Mouse (Mus musculus): ENCODE results near the gene Pax2. TPM values are rescaled to one million over a fixed set of nuclear protein-coding genes. Genes with fewer than 3 reads are reported as not detected.
A peak's percentile ranks its signal among the peaks of the same experiment; 100 is the strongest.

Gene Pax2
- polyA plus RNA-seq, 1 experiment from 2014 or later = not detected

- Histone ChIP-seq H3K9ac (no peak overlapping the region), H3K27me3 (replicated peaks) (peaks cover 100% of the 10 kb centered on the region), H3K4me2 (peak overlapping the region; percentile 50), H3K4me1 (0 out of 2 replicates have a peak, but pooled peaks cover 6% of the 10 kb centered on the region), H3K36me3 (no peaks in the 10 kb centered on the region), H3K4me3 (peak overlapping the region; percentile 12), H3K27ac (no peak overlapping the region), H3K9me3 (replicated peaks) (no peaks in the 10 kb centered on the region)
- peak; percentile 77 for ATAC-seq
- WGBS (ENCODE audit: insufficient replicate concordance) = under 1% methylated on average over 42 of the region's 42 CpGs
Observed at GRCm38 (mm10) chr19:44750051-44751041, 5.5 kb upstream of the Pax2 start.

DNA sequence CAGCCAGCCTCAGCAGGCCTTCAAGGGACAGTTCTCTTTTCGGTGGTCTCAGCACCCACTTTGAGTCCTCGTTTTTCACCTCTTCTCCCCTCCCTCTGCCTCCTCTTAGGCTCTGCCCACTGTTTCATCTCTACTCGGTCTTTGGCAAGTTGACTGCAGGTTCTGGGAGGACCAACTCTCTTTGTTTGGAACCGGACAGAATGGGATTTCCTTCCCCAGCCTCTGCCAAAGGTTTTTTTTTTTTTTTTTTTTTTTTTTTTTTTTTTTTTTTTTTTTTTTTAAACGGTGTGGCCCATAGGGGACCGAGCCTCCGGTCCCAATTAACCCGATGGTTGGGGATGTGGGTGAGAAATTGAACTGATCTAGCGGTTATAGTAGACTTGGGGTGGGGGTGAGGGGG, 4.8 kb upstream of the Pax2 start:
- Histone ChIP-seq H3K9me3 (replicated peaks) (no peaks in the 10 kb centered on the region), H3K9ac (no peak overlapping the region), H3K4me2 (0 out of 2 replicates have a peak overlapping the region, but pooled peaks have one; percentile 50), H3K4me3 (no peak overlapping the region), H3K36me3 (no peaks in the 10 kb centered on the region), H3K27me3 (replicated peaks) (peaks cover 100% of the 10 kb centered on the region), H3K27ac (no peak overlapping the region), H3K4me1 (0 out of 2 replicates have a peak, but pooled peaks cover 6% of the 10 kb centered on the region)
- 1% methylated on average over 9 of the region's 9 CpGs for WGBS (ENCODE audit: insufficient replicate concordance)
- ATAC-seq = no peak

GRCm38 (mm10) chr19:44751551-44751950, 4.3 kb upstream of the Pax2 start:
- WGBS (ENCODE audit: insufficient replicate concordance) = 17% methylated on average over 3 of the region's 3 CpGs
- ATAC-seq = no peak
- H3K4me2 ChIP-seq = no peak overlapping the region
- H3K27me3 ChIP-seq (replicated peaks) = peaks cover 100% of the 10 kb centered on the region
- no peak overlapping the region for H3K27ac ChIP-seq
- no peaks in the 10 kb centered on the region for H3K9me3 ChIP-seq (replicated peaks)
- no peaks in the 10 kb centered on the region for H3K36me3 ChIP-seq
- no peak overlapping the region for H3K9ac ChIP-seq
- H3K4me1 ChIP-seq = peaks cover 9% of the 10 kb centered on the region; the same call in 1 of the 2 replicates
- no peak overlapping the region for H3K4me3 ChIP-seq

DNA sequence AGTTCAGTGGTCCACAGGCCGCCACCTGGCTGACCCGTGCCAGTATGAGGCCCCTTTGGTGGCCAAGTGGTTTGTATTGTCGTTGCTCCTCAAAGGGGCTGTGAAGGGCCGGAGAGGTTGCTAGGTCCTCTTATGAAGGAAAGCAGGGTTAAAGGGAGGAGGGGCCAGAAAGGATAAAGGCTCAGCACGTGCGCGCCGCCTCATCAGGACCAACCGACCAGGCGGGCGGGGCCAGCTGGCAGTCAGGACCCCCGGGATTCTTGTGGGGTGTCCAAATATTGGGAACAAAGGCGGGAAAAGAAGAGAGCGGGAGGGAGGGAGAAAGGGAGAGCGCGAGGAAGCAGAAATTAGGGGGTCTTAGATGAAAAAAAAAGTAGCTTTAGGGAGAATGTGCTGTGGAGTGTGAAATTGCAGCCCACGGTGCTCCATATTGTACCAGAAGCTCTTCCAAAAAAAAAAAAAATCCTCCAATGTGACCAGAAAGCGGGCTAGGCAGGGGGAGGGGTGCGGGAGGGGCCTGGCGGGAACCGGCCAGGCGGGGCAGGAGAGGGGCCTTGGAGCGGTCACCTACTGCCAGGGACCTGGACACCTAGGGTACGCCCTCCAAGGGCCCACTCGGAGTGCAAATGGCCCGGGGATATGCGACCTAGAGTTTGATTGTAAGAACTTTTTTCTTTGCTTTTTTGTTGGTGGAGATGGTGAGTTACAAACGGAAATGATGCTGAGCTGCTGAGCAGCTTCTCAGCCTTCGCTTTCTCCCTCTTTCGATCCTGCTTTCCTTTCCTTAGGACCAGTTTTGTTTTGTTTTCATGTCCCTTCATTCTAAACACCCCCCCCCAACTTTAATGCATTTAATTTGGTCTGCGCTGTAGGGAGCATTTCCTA, 3.5 kb upstream of the Pax2 start:
- no peak overlapping the region for H3K4me3 ChIP-seq
- H3K4me1 ChIP-seq = peaks cover 14% of the 10 kb centered on the region; the same call in 1 of the 2 replicates
- no peaks in the 10 kb centered on the region for H3K9me3 ChIP-seq (replicated peaks)
- no peak overlapping the region for H3K4me2 ChIP-seq
- ATAC-seq = no peak
- no peaks in the 10 kb centered on the region for H3K36me3 ChIP-seq
- 5% methylated on average over 31 of the region's 31 CpGs for WGBS (ENCODE audit: insufficient replicate concordance)
- H3K27ac ChIP-seq = no peak overlapping the region
- peaks cover 100% of the 10 kb centered on the region for H3K27me3 ChIP-seq (replicated peaks)
- no peak overlapping the region for H3K9ac ChIP-seq

DNA sequence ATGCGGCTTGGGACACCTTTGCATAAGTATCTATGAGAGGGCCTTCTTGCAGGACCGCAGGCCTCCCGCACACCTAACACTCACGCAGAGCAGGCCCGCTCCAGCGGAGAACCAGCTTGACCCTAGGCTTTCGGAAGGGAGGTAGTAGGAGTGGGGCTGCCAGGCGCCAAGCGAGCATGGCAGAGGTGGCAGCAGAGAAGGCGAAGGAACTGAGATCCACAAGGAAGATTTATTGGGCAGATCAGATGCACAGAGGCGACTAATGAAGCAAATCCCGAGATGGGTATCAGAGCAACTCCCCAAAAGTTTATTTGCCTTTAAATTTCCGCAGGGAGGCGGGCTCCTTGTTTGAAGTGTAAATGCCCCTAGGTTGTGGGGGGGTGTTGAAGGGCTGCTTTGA, 2.5 kb upstream of the Pax2 start:
- no peak for ATAC-seq
- Histone ChIP-seq H3K9ac (no peak overlapping the region), H3K4me3 (no peak overlapping the region), H3K9me3 (replicated peaks) (no peaks in the 10 kb centered on the region), H3K4me1 (peaks cover 14% of the 10 kb centered on the region; the same call in 1 of the 2 replicates), H3K27me3 (replicated peaks) (peaks cover 99% of the 10 kb centered on the region), H3K27ac (no peak overlapping the region), H3K4me2 (no peak overlapping the region), H3K36me3 (no peaks in the 10 kb centered on the region)
- WGBS (ENCODE audit: insufficient replicate concordance) = 5% methylated on average over 14 of the region's 14 CpGs

GRCm38 (mm10) chr19:44754461-44755377, 1.1 kb upstream of the Pax2 start:
- Histone ChIP-seq H3K27me3 (replicated peaks) (peaks cover 99% of the 10 kb centered on the region), H3K36me3 (no peaks in the 10 kb centered on the region), H3K9me3 (replicated peaks) (no peaks in the 10 kb centered on the region), H3K9ac (no peak overlapping the region), H3K4me1 (peaks cover 14% of the 10 kb centered on the region; the same call in 1 of the 2 replicates), H3K4me2 (no peak overlapping the region), H3K27ac (no peak overlapping the region), H3K4me3 (no peak overlapping the region)
- WGBS (ENCODE audit: insufficient replicate concordance) = 4% methylated on average over 16 of the region's 16 CpGs
- ATAC-seq = no peak

GRCm38 (mm10) chr19:44755378-44755692, 510 bp upstream of the Pax2 start:
- H3K4me3 ChIP-seq = no peak overlapping the region
- under 1% methylated on average over 12 of the region's 13 CpGs for WGBS (ENCODE audit: insufficient replicate concordance)

GRCm38 (mm10) chr19:44756421-44757230, 781 bp downstream of the Pax2 start:
- peak overlapping the region; percentile 64 for H3K4me2 ChIP-seq
- under 1% methylated on average over 71 of the region's 71 CpGs for WGBS (ENCODE audit: insufficient replicate concordance)
- peaks cover 99% of the 10 kb centered on the region for H3K27me3 ChIP-seq (replicated peaks)
- no peak overlapping the region for H3K27ac ChIP-seq
- no peaks in the 10 kb centered on the region for H3K9me3 ChIP-seq (replicated peaks)
- H3K36me3 ChIP-seq = no peaks in the 10 kb centered on the region
- no peak for ATAC-seq
- H3K9ac ChIP-seq = no peak overlapping the region
- peaks cover 11% of the 10 kb centered on the region; the same call in 1 of the 2 replicates for H3K4me1 ChIP-seq
- H3K4me3 ChIP-seq = peak overlapping the region; percentile 40

More at GRCm38 (mm10) chr19:44755378-44755692, 510 bp upstream of the Pax2 start:
- no peak overlapping the region for H3K27ac ChIP-seq
- no peak for ATAC-seq
- peaks cover 11% of the 10 kb centered on the region; the same call in 1 of the 2 replicates for H3K4me1 ChIP-seq
- H3K36me3 ChIP-seq = no peaks in the 10 kb centered on the region
- no peak overlapping the region for H3K9ac ChIP-seq
- H3K4me2 ChIP-seq = 0 out of 2 replicates have a peak overlapping the region, but pooled peaks have one; percentile 64
- peaks cover 99% of the 10 kb centered on the region for H3K27me3 ChIP-seq (replicated peaks)
- no peaks in the 10 kb centered on the region for H3K9me3 ChIP-seq (replicated peaks)

DNA sequence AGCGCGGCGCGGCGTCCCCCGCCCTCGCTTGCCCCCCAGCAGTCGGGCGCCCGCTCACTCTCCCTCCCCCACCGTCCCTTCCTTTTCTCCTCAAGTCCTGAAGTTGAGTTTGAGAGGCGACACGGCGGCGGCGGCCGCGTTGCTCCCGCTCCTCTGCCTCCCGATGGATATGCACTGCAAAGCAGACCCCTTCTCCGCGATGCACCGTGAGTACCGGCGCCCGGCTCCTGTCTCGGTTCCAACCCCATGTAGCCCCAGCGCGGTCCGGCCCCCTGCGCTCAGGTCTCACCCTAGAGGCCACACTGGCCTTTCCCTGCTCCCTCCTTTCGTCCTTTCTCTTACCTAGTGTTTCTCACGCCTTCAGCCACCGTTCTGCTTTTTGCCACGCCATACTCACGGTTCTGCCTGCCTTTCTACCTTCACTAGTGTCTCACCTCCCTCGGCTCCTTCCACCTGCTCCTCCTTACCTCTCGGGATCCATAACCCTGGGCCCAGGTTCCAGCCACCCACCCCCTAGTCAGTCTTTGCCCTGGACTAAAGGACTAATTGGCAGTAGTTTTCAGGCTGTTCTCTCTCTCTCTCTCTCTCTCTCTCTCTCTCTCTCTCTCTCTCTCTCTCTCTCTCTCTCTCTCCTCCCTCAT, 1.5 kb downstream of the Pax2 start:
- WGBS (ENCODE audit: insufficient replicate concordance) = under 1% methylated on average over 34 of the region's 38 CpGs
- Histone ChIP-seq H3K4me1 (peaks cover 11% of the 10 kb centered on the region; the same call in 1 of the 2 replicates), H3K27ac (no peak overlapping the region), H3K27me3 (replicated peaks) (peaks cover 99% of the 10 kb centered on the region), H3K36me3 (no peaks in the 10 kb centered on the region), H3K9ac (no peak overlapping the region), H3K4me3 (peak overlapping the region; percentile 40), H3K9me3 (replicated peaks) (no peaks in the 10 kb centered on the region), H3K4me2 (peak overlapping the region; percentile 64)
- ATAC-seq = no peak

DNA sequence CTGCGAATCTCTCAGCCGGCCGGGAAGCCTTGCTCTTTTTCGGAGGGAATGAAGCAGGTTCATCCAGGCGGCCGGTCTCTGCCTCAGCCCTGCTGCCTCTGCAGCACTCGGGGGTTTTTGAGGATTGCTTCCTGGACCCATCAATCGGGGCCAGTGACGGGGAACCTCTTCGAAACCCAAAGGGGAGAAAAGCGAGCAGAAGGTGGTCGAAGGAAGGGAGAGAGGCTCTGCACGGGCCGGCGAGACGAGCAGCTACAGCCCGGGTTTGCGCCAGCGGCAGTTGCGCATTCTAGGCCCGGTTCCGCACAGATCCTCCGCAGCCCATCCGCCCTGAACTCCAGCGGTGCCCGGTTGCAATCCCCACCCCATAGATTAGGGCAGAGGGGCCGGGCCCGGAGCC, 3.0 kb downstream of the Pax2 start:
- no peaks in the 10 kb centered on the region for H3K9me3 ChIP-seq (replicated peaks)
- H3K9ac ChIP-seq = no peak overlapping the region
- no peak overlapping the region for H3K27ac ChIP-seq
- H3K36me3 ChIP-seq = no peaks in the 10 kb centered on the region
- no peak overlapping the region for H3K4me3 ChIP-seq
- peaks cover 11% of the 10 kb centered on the region; the same call in 1 of the 2 replicates for H3K4me1 ChIP-seq
- H3K4me2 ChIP-seq = no peak overlapping the region
- peaks cover 99% of the 10 kb centered on the region for H3K27me3 ChIP-seq (replicated peaks)
- no peak for ATAC-seq
- 1% methylated on average over 28 of the region's 28 CpGs for WGBS (ENCODE audit: insufficient replicate concordance)

Measured in liver, embryonic 12.5 days (tissue).